Mouse (Mus musculus): ENCODE data around the gene Nrcam.

Nrcam gene

DNA sequence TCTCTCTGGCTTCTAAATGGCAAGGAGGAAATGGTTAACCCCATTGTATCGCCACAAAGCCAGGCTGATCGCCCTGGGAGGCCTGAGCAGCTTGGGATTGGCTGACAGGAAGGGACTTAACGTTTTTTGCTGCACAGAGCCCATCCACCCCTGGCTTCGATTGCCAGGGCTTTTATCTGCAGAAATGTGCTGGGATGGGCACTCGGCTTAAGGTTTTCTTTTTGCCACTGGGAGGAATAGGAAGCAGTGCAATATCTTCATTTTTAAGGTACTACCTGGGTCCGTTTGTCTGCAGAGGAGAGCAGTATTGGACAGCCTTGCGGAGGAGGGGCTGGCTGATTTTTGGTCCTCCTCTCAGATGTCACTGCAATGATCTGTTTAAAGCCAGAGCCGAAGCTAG is 110.2 kb downstream of the Nrcam start:
- DNase-seq, result no peak

- DNase-seq, result no peak
These were observed 111.5 kb downstream of the Nrcam start for GRCm38 (mm10) chr12:44440230-44440629.

DNA sequence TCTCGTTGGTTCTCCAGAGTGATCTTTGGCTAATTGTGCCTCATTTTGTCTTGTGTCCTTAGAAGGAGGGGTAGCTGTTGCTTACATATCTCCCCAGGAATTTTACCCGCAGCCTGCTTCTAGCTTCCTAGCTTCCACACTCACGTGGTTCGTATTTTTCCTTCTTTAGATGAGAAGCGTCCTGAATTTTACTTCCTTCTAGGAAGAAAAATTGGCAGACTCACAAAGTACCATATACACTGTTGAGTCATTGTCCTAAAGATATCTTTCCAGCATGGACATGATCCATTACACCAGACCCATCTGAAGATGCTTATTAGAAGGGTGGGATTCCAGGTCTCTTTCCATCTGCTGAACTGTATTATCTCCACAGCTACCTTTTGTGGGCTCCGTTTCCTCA is 122.2 kb downstream of the Nrcam start:
- no peak for DNase-seq

- no peak for DNase-seq
These were observed 123.1 kb downstream of the Nrcam start for GRCm38 (mm10) chr12:44451742-44452141.

- DNase-seq, result no peak
These were observed 125.1 kb downstream of the Nrcam start for GRCm38 (mm10) chr12:44453791-44454190.

DNA sequence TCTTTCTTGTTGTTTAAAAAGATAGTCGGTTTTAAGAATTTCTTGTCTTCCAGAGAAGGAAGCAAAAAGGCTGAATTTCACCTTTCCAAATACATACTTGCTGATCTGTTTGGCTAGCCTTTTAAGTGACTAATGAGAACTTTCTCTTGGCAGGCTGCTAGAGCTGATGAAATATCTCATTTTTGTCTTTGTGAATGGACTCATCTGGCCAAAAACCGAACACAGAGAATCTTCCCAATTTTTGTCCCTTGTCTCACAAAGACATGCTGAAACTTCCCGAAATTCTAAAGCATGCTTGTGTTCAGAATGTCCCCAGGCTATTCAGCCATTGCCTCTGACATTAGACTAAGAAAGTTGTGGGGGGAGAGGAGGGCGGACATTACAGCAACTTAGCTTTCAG is 129.3 kb downstream of the Nrcam start:
- no peak for DNase-seq

- DNase-seq, result no peak
These were observed 133.8 kb downstream of the Nrcam start for GRCm38 (mm10) chr12:44462436-44462835.

DNA sequence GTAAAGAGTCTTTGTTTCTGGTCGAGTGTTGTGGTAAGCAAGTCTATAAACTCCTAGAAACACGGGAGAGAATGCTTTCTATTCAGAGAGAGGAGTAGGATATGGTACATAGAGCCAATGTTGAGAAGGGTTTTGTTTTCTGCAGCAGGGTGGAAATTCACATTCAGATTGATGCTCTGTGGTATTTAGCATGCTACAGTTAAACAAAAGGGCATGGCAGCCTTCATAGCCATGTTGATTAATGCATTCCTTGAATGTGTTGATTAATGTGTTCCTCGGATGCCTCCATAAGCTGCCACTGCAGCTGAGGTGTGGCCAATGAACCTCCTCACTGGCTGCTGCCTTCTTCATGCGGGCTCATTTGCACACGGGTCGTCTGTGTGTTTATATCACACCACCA is 134.3 kb downstream of the Nrcam start:
- no peak for DNase-seq

GRCm38 (mm10) chr12:44471073-44471472 is 142.4 kb downstream of the Nrcam start:
- DNase-seq, result no peak

GRCm38 (mm10) chr12:44475355-44475754 is 146.7 kb downstream of the Nrcam start:
- no peak for DNase-seq

DNA sequence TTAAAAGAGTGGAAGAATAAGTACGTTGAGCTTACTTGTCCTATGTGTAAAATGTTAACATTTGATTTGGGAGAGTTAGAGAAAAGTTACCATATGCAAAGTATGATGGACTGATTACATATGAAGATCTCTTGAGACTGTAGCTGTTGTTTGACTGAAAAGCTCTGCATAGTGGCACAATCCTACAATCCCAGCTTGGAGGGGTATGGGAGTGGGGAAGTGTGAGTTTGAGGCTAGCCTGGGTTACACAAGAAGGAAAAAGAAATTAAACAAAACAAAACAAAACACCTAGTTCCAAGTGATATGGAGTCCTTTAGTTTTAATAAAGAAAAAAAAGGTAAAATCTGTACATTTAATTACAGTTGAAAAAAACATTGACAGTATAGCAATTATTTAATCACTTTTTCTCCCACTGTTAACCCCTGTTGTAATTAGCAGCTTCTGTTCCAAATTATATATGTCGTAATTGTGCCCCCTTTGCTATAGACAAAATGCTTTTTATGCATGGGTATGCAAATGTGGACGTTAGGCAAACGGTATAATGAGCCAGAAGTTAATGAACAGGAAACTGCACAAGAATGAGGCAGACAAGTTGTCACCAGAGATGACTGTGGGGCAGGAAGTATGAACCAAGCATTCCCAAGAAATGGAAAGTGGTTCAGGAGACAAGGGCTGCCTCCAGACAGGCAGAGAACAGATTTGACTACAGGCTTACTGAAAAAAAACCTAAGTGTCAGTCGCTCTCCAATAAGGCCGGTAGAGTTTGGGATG is 150.8 kb downstream of the Nrcam start:
- no peak for DNase-seq

GRCm38 (mm10) chr12:44480031-44480419 is 151.3 kb downstream of the Nrcam start:
- DNase-seq, result no peak

DNA sequence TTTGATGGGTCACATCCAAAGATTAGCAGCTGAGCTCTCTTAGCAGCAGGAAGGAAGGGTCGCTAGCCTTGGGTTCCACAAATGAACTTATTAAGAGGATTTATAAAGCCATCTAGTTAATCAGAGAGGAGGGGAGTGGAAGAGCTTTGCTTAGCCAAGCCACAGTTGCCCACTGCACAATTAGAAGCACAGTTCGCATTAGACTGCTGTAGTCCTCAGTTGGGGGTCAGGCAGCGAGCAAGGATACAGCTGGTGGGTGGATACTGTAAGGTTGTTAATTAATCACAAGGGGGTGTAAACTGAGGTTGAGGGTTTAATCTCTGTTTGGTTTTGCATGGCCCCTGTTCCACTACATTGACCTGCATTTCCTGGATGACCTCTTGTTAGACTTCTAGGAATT is 152.7 kb downstream of the Nrcam start:
- DNase-seq, result no peak

GRCm38 (mm10) chr12:44492759-44493479 is 164.2 kb downstream of the Nrcam start:
- DNase-seq, result no peak

DNA sequence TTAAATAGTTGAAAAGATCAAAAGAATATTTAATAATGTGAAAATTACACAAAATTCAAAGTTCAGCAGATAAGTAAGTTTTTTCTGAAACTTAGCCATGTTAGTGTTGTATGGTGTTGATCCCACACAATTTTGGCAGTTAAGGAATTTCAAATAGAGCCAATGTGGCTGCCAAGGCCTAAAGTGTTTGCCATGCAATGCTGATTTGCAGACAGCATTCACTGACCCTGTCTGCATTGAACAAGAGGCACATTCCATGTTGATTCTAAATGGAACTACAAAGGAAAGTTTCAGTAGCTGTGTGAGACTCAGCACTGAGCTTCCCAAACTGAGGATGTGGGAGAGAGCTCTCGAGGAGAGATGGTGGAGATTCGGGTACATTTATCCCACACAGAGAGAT is 169.1 kb downstream of the Nrcam start:
- DNase-seq, result no peak

- DNase-seq, result no peak
These were observed 170.2 kb downstream of the Nrcam start for GRCm38 (mm10) chr12:44498872-44499271.

DNA sequence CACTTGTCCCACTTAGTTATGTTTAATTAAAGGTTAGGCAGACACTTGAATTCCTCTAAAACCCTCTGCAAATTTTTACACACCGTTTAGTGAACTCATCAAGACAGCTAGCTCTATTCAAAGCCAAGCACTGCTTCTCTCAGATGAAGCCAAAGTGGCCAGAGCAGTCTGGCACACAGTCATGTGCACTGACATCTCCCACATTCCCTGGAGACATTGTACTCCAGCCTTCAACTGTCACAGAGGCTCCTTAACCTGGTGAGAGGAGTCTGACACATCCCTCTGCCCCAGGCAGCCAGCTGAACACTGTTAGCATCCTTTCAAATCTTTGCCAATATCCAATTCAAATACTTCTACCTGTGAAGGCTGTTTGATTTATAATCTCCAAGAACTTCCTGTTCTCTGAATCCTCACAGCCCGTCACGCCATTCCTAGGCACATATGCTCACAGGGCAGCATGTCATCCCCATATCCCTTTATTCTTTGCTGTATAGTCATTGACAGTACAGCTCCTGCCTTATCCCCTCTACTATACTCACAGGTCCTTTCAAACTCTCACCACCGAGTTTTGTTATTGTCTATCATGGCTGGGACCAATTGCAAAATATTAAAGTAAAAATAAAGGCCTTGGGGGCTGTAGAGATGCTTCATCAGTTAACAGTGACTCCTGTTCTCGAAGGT is 173.3 kb downstream of the Nrcam start:
- DNase-seq, result no peak

DNA sequence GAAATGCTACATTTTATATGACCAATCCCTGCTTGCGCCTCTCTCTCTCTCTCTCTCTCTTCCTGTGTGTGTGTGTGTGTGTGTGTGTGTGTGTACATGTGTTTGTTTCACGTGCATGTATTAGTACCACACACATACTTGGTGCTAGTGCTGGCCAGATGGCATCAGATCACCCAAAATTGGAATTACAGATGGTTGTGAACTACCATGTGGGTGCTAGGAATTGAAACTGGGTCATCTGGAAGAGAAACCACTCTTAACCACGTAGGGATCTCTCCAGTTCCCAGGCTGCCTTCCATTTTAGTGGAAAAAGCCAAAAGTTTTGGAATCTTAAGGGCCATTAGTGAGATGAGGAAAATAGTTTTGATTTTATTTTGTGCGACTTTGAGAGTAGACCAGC is 175.1 kb downstream of the Nrcam start:
- no peak for DNase-seq

DNA sequence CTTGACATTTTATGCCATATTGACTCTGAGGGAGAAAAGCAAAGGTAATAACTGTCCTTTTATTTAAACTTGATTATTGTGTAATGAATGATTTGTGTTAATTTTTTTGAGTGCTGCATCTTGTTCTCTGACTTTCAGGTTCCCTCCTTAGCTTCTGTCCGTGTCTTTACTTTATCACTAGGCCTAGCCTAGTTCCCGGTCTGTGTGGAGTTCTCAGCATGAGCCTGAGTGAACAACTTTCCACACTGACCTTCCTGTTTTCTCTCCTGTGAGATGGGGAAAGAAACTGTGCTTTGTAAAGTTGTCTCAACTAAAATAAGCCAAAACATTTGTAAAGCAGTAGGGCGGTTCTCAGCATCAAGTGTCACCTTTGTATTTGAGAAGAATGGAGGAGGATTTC is 179.9 kb downstream of the Nrcam start:
- no peak for DNase-seq

GRCm38 (mm10) chr12:44509406-44510104 is 180.9 kb downstream of the Nrcam start:
- no peak for DNase-seq

DNA sequence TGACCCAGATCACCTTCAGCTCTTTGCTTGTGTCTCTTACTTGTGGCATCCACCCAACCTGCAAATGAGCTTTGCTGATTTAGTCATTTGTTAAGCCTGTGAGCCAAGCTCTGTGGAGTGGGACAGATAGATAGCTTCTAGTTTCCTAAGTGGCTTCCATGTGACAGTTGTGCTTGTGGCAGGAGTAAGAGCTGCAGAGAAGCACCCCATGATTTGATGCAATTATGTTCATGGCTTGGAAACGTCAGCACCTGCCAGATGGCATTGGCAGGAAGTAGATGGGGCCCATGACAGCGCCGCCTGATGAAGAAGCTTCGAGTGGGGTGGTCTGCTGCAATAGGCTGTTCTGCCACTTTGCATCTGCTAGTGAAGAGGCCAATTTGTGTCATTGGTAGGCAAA is 186.4 kb downstream of the Nrcam start:
- DNase-seq, result no peak

GRCm38 (mm10) chr12:44519440-44520141 is 190.9 kb downstream of the Nrcam start:
- DNase-seq, result no peak

DNA sequence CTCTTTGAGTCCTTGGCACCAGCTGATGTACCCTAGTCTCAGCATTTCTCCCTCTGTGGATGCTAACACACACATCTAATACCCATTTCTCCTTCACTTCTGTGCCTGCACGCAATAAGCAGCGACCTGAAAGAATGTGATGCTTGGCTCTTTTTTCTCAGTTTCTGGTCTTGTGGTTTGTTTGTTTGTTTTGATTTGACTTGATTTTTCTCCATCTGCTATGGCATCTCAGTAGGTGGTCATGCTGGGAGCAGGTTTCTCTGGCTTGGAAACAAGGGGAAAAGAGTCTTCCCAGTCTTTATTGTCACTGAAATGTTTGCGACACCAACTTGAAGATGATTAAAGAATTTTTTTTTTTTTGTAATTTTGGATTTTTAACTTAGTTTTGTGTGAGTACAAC is 192.8 kb downstream of the Nrcam start:
- DNase-seq, result no peak
